22 mouse cellular contexts compared by ENCODE assay signal in genomic region chr2:93115303-93115702, GRCm38 (mm10).
DNase-seq lines count a peak whose midpoint lies in the region; ATAC-seq and TF ChIP-seq lines count a peak whose summit lies in the region.
"Had no signal": no experiment of that assay in that cellular context is flagged by ENCODE, and none has a peak within 500 bp of the region (broad histone marks: within the 10 kb centered on the region; RNA-seq: fewer than 3 reads in every experiment).

No protein-coding gene starts in this region.

- no peaks in the 10 kb centered on the region for H3K9me3 ChIP-seq in limb, embryonic 12.5 days
- no peaks in the 10 kb centered on the region for H3K9me3 ChIP-seq in limb, embryonic 10.5 days (replicated peaks)
- no peaks in the 10 kb centered on the region for H3K9me3 ChIP-seq in limb, embryonic 14.5 days (ENCODE audit: control insufficient read depth, low read length)
- H3K9me3 ChIP-seq: embryonic facial prominence, embryonic 15.5 days; forebrain, embryonic 10.5 days; heart, embryonic 15.5 days; hindbrain, embryonic 10.5 days had no signal

- no peak overlapping the region for H3K9ac ChIP-seq in limb, embryonic 12.5 days (replicated peaks)
- H3K9ac ChIP-seq in limb, embryonic 14.5 days (ENCODE audit: low read depth, low read length, severe bottlenecking): no peak overlapping the region
- H3K9ac ChIP-seq: embryonic facial prominence, embryonic 15.5 days; heart, embryonic 15.5 days; hindbrain, embryonic 14.5 days had no signal

- no peak for ATAC-seq in limb, embryonic 12.5 days (ENCODE audit: insufficient number of reproducible peaks, insufficient read depth, low FRiP score, low TSS enrichment, low read depth)
- ATAC-seq in limb, embryonic 14.5 days (ENCODE audit: low FRiP score, low read depth): peak; percentile 37; the same call in 1 of the 2 replicates
- ATAC-seq: forebrain, embryonic 14.5 days had no signal

- H3K27me3 ChIP-seq in limb, embryonic 12.5 days: peaks cover 12% of the 10 kb centered on the region
- H3K27me3 ChIP-seq in limb, embryonic 10.5 days (ENCODE audit: low read depth, poor library complexity, severe bottlenecking): peaks cover 9% of the 10 kb centered on the region; the same call in 1 of the 2 replicates
- H3K27me3 ChIP-seq in limb, embryonic 14.5 days (ENCODE audit: control insufficient read depth, insufficient read depth, low read length): no peaks in the 10 kb centered on the region
- H3K27me3 ChIP-seq: embryonic facial prominence, embryonic 15.5 days had no signal

- 32% methylated on average over 3 of the region's 3 CpGs for WGBS in limb, embryonic 12.5 days
- WGBS in limb, embryonic 10.5 days: 52% methylated on average over 3 of the region's 3 CpGs
- WGBS in limb, embryonic 14.5 days: 58% methylated on average over 2 of the region's 3 CpGs

- DNase-seq in heart, adult 11 months: peak; percentile 83
- DNase-seq in heart, postnatal 36 days: no peak
- DNase-seq in limb, embryonic 10.5 days (ENCODE audit: low spot score): no peak
- DNase-seq in adipocyte (ENCODE audit: low spot score): peak; percentile 74
- DNase-seq in limb, embryonic 14.5 days (ENCODE audit: low spot score): no peak
- DNase-seq in urinary bladder, postnatal 36 days (ENCODE audit: low spot score in 2 of 2): no peak
- DNase-seq: adrenal gland, postnatal 14 days; cerebellum, adult 11-12 months; cerebellum, adult 9-11 months; cerebellum, postnatal 36 days; gastrocnemius, postnatal 10 days; heart, adult 2 months; heart, postnatal 14 days had no signal

- H3K36me3 ChIP-seq in limb, embryonic 12.5 days: no peaks in the 10 kb centered on the region
- H3K36me3 ChIP-seq in limb, embryonic 10.5 days: no peaks in the 10 kb centered on the region
- no peaks in the 10 kb centered on the region for H3K36me3 ChIP-seq in limb, embryonic 14.5 days (ENCODE audit: control insufficient read depth, insufficient read depth, low read length)
- H3K36me3 ChIP-seq: embryonic facial prominence, embryonic 15.5 days; forebrain, embryonic 10.5 days; heart, embryonic 15.5 days; hindbrain, embryonic 10.5 days had no signal

- no peak for TF ChIP-seq POLR2A in limb, embryonic 14.5 days (IDR thresholded peaks at IDR 0.05; ENCODE audit: borderline replicate concordance, extremely low read depth, insufficient read depth, insufficient read length)

- H3K4me2 ChIP-seq in limb, embryonic 12.5 days: no peak overlapping the region
- H3K4me2 ChIP-seq in limb, embryonic 14.5 days (replicated peaks; ENCODE audit: low read depth, low read length, severe bottlenecking): no peak overlapping the region
- H3K4me2 ChIP-seq: embryonic facial prominence, embryonic 15.5 days; heart, embryonic 11.5 days; heart, embryonic 15.5 days; hindbrain, embryonic 14.5 days had no signal

- no peak overlapping the region for H3K4me3 ChIP-seq in limb, embryonic 12.5 days (replicated peaks)
- H3K4me3 ChIP-seq in limb, embryonic 10.5 days: no peak overlapping the region
- no peak overlapping the region for H3K4me3 ChIP-seq in limb, embryonic 14.5 days (replicated peaks; ENCODE audit: low read length)
- H3K4me3 ChIP-seq: embryonic facial prominence, embryonic 15.5 days; erythroblast, embryonic 14.5 days; forebrain, embryonic 10.5 days; heart, adult 2 months; heart, embryonic 15.5 days; hindbrain, embryonic 10.5 days had no signal

- intact Hi-C loops in heart, postnatal 36 days (cut with DNase I): no loop called here

- peaks cover 15% of the 10 kb centered on the region for H3K4me1 ChIP-seq in limb, embryonic 12.5 days (replicated peaks)
- H3K4me1 ChIP-seq in limb, embryonic 10.5 days: peaks cover 19% of the 10 kb centered on the region
- H3K4me1 ChIP-seq in limb, embryonic 14.5 days (ENCODE audit: control insufficient read depth, insufficient read depth, low read length): peaks cover 4% of the 10 kb centered on the region; the same call in 1 of the 2 replicates
- H3K4me1 ChIP-seq: embryonic facial prominence, embryonic 15.5 days; heart, embryonic 15.5 days had no signal

- H3K27ac ChIP-seq in limb, embryonic 12.5 days: peak overlapping the region; percentile 45; the same call in 1 of the 2 replicates
- H3K27ac ChIP-seq in limb, embryonic 10.5 days: no peak overlapping the region
- H3K27ac ChIP-seq in limb, embryonic 14.5 days (replicated peaks; ENCODE audit: low read depth, low read length): no peak overlapping the region
- H3K27ac ChIP-seq: embryonic facial prominence, embryonic 15.5 days; forebrain, embryonic 10.5 days; heart, adult 2 months; heart, embryonic 15.5 days; hindbrain, embryonic 10.5 days; hindbrain, embryonic 14.5 days had no signal

Comparison
In these comparisons a context has a peak if more than half of its experiments do, and no peak if none do; other contexts are left out.
1. DNase-seq: peak in heart, adult 11 months (single experiment) and adipocyte (single experiment); none in heart, postnatal 36 days (0 of 2), limb, embryonic 10.5 days (single experiment), limb, embryonic 14.5 days (single experiment) and urinary bladder, postnatal 36 days (0 of 2).